Mouse (Mus musculus) ES-Bruce4 (cell line): Measurements from ENCODE around the gene Atmin.

Experiments used
- CTCF ChIP-seq: IDR thresholded peaks from one replicate; pipeline ENCODE4 v1.8.1; 2011; ENCODE audit warnings: low read depth, low read length
- EP300 ChIP-seq: IDR thresholded peaks from 2 replicates; pipeline ENCODE4 v1.6.1; 2011; ENCODE audit warnings: low read depth, low read length; ENCODE audit not compliant: insufficient read depth
- POLR2A ChIP-seq: IDR thresholded peaks from one replicate; pipeline ENCODE4 v1.8.1; 2011; ENCODE audit warnings: low read length; ENCODE audit not compliant: insufficient read depth

GRCm38 (mm10) chr8:116993095-116993867 lies 50.1 kb downstream of the Atmin start, which contains the start of gene Gcsh:
- TF ChIP-seq CTCF, result no peak
- TF ChIP-seq POLR2A, result peak; percentile 86
- no peak for TF ChIP-seq EP300
